Mouse (Mus musculus) cerebellum, postnatal 4 days (tissue): ENCODE data around the gene Zfp386.

ENCODE experiments used
- DNase-seq, 2 experiments: peaks; one replicate each; pipeline ENCODE4 v3.0.0; 2022; ENCODE audit warnings: low spot score in 2 of 2, mixed read lengths in 1 of 2

Gene Zfp386

GRCm38 (mm10) chr12:116089836-116090235, 42.3 kb downstream of the Zfp386 start:
- no peak for DNase-seq

GRCm38 (mm10) chr12:116094765-116095555, 47.4 kb downstream of the Zfp386 start:
- no peak for DNase-seq

GRCm38 (mm10) chr12:116096361-116096904, 48.9 kb downstream of the Zfp386 start:
- DNase-seq: no peak

- DNase-seq: no peak
Measured at GRCm38 (mm10) chr12:116097166-116097565, 49.6 kb downstream of the Zfp386 start.

GRCm38 (mm10) chr12:116101945-116102344, 54.4 kb downstream of the Zfp386 start:
- no peak for DNase-seq

GRCm38 (mm10) chr12:116109451-116110353, 62.2 kb downstream of the Zfp386 start:
- no peak for DNase-seq

- no peak for DNase-seq
Measured at GRCm38 (mm10) chr12:116111007-116111694, 63.6 kb downstream of the Zfp386 start.
